Comparison of ENCODE assay signal across 8 mouse cellular contexts in genomic region chr4:140957131-140957702, GRCm38 (mm10). TPM values are rescaled to one million over a fixed set of nuclear protein-coding genes. Genes with fewer than 3 reads are reported as not detected.
DNase-seq lines count a peak whose midpoint lies in the region; ATAC-seq and TF ChIP-seq lines count a peak whose summit lies in the region.

No protein-coding gene starts in this region.

- no peaks in the 10 kb centered on the region for H3K36me3 ChIP-seq in heart, embryonic 13.5 days
- H3K36me3 ChIP-seq in ES-Bruce4 (ENCODE audit: control insufficient read depth, insufficient read depth, low read length, poor library complexity, severe bottlenecking), result no peaks in the 10 kb centered on the region
- no peaks in the 10 kb centered on the region for H3K36me3 ChIP-seq in forebrain, embryonic 13.5 days (ENCODE audit: poor library complexity, severe bottlenecking)
- H3K36me3 ChIP-seq in liver, embryonic 14.5 days (replicated peaks; ENCODE audit: control insufficient read depth, insufficient read depth, low read depth), result no peaks in the 10 kb centered on the region

- H3K9ac ChIP-seq in heart, embryonic 13.5 days, result peak overlapping the region; percentile 80
- H3K9ac ChIP-seq in ES-Bruce4 (ENCODE audit: low read depth, poor library complexity, severe bottlenecking), result no peak overlapping the region
- peak overlapping the region; percentile 64; the same call in 1 of the 2 replicates for H3K9ac ChIP-seq in forebrain, embryonic 13.5 days
- no peak overlapping the region for H3K9ac ChIP-seq in liver, embryonic 14.5 days (replicated peaks)

- H3K27ac ChIP-seq in heart, embryonic 13.5 days (replicated peaks), result peak overlapping the region; percentile 55
- no peak overlapping the region for H3K27ac ChIP-seq in ES-Bruce4 (ENCODE audit: insufficient read depth, low read length)
- H3K27ac ChIP-seq in forebrain, embryonic 13.5 days, result peak overlapping the region; percentile 44
- H3K27ac ChIP-seq in liver, embryonic 14.5 days, result no peak overlapping the region

- H3K4me3 ChIP-seq in heart, embryonic 13.5 days, result peak overlapping the region; percentile 51
- peak overlapping the region; percentile 11; the same call in 1 of the 2 replicates for H3K4me3 ChIP-seq in ES-Bruce4 (ENCODE audit: low read depth, low read length)
- H3K4me3 ChIP-seq in forebrain, embryonic 13.5 days, result peak overlapping the region; percentile 31
- H3K4me3 ChIP-seq in liver, embryonic 14.5 days (ENCODE audit: insufficient read depth in 1 of 2, low read depth in 2 of 2, low read length in 2 of 2), result peak overlapping the region; percentile 36 to 40

- peaks cover 13% of the 10 kb centered on the region; the same call in 1 of the 2 replicates for H3K27me3 ChIP-seq in heart, embryonic 13.5 days (replicated peaks)
- no peaks in the 10 kb centered on the region for H3K27me3 ChIP-seq in ES-Bruce4 (ENCODE audit: control insufficient read depth, insufficient read depth, low read length, poor library complexity, severe bottlenecking)
- peaks cover 9% of the 10 kb centered on the region; the same call in 1 of the 2 replicates for H3K27me3 ChIP-seq in forebrain, embryonic 13.5 days
- H3K27me3 ChIP-seq in liver, embryonic 14.5 days (ENCODE audit: control insufficient read depth, insufficient read depth, low read length), result no peaks in the 10 kb centered on the region; the same call in 1 of the 2 replicates

- peak overlapping the region; percentile 69 for H3K4me2 ChIP-seq in heart, embryonic 13.5 days
- H3K4me2 ChIP-seq in forebrain, embryonic 13.5 days, result peak overlapping the region; percentile 58
- peak overlapping the region; percentile 62 for H3K4me2 ChIP-seq in liver, embryonic 14.5 days (ENCODE audit: low read depth)

- no peak for TF ChIP-seq POLR2A in ES-Bruce4 (IDR thresholded peaks at IDR 0.05; ENCODE audit: insufficient read depth, low read length)

- 13% methylated on average over 17 of the region's 17 CpGs for WGBS in heart, embryonic 13.5 days
- 6% methylated on average over 17 of the region's 17 CpGs for WGBS in forebrain, embryonic 13.5 days
- WGBS in liver, embryonic 14.5 days (ENCODE audit: insufficient replicate concordance), result 18% methylated on average over 17 of the region's 17 CpGs

- DNase-seq in heart, postnatal 25 days (ENCODE audit: low spot score), result no peak
- DNase-seq in liver, embryonic 14.5 days (ENCODE audit: low read depth in 3 of 3, low spot score in 3 of 3), result no peak
- DNase-seq in gastrocnemius, adult 8-10 months (ENCODE audit: low spot score in 2 of 2), result no peak
- no peak for DNase-seq in kidney, adult 9 months

- H3K9me3 ChIP-seq in heart, embryonic 13.5 days, result no peaks in the 10 kb centered on the region
- H3K9me3 ChIP-seq in ES-Bruce4 (replicated peaks; ENCODE audit: control insufficient read depth, insufficient read depth, low read length, poor library complexity, severe bottlenecking), result no peaks in the 10 kb centered on the region
- H3K9me3 ChIP-seq in forebrain, embryonic 13.5 days (replicated peaks), result no peaks in the 10 kb centered on the region
- H3K9me3 ChIP-seq in liver, embryonic 14.5 days (ENCODE audit: control insufficient read depth, low read length), result no peaks in the 10 kb centered on the region

- intact Hi-C loops in heart, postnatal 25 days (cut with DNase I), result loop anchor here (1.0 to 10.0 kb wide), 4 partner anchors 55 to 232 kb away; partner anchors contain the start of gene Padi3

- no peak for TF ChIP-seq EP300 in ES-Bruce4 (IDR thresholded peaks at IDR 0.05; ENCODE audit: insufficient read depth, low read depth, low read length)
- no peak for TF ChIP-seq EP300 in liver, embryonic 14.5 days (IDR thresholded peaks at IDR 0.05; ENCODE audit: low read depth)

- no peak for TF ChIP-seq CTCF in ES-Bruce4 (IDR thresholded peaks at IDR 0.05; ENCODE audit: low read depth, low read length)
- no peak for TF ChIP-seq CTCF in liver, embryonic 14.5 days (IDR thresholded peaks at IDR 0.05; ENCODE audit: low read depth)

- H3K4me1 ChIP-seq in heart, embryonic 13.5 days, result peaks cover 30% of the 10 kb centered on the region
- H3K4me1 ChIP-seq in ES-Bruce4 (ENCODE audit: control insufficient read depth, insufficient read depth, low read length), result no peaks in the 10 kb centered on the region
- H3K4me1 ChIP-seq in forebrain, embryonic 13.5 days, result peaks cover 24% of the 10 kb centered on the region
- H3K4me1 ChIP-seq in liver, embryonic 14.5 days (replicated peaks; ENCODE audit: control insufficient read depth in 2 of 2, insufficient read depth in 2 of 2, low read length in 1 of 2), result peaks cover 7 to 10% of the 10 kb centered on the region in 2 experiments

- ATAC-seq in heart, embryonic 13.5 days (ENCODE audit: extremely low read depth, insufficient number of reproducible peaks, low FRiP score, low TSS enrichment), result no peak
- no peak for ATAC-seq in forebrain, embryonic 13.5 days
- ATAC-seq in liver, embryonic 14.5 days (ENCODE audit: insufficient read depth), result no peak
- ATAC-seq in megakaryocyte-erythroid progenitor cell, adult 5-6 weeks (replicated peaks; ENCODE audit: low FRiP score, low TSS enrichment, poor library complexity, severe bottlenecking), result no peak

RNA-seq across cellular contexts. Expression of gene Sdhb, which starts 3.8 kb away (rescaled TPM):
- 807 and 886 TPM in 2 replicates for polyA plus RNA-seq in heart, embryonic 13.5 days (2015; fragmentation: Nextera tagmentation; extraction: Ambion mirVana)
- 1,000 to 10,000 TPM; 1,213 to 1,269 TPM for total RNA-seq in heart, postnatal 25 days (2021)
- polyA plus RNA-seq in ES-Bruce4 (2011; ENCODE audit: insufficient read depth, insufficient read length, low read depth, missing spikeins), result 99.6 and 103 TPM in 2 replicates
- polyA plus RNA-seq in forebrain, embryonic 13.5 days (2015; fragmentation: Nextera tagmentation; extraction: Ambion mirVana), result 478 and 480 TPM in 2 replicates
- polyA plus RNA-seq in liver, embryonic 14.5 days (2012; rRNA removed), result 68.1 and 86.1 TPM in 2 replicates
- polyA plus RNA-seq in liver, embryonic 14.5 days (2014; fragmentation: Nextera tagmentation; extraction: Ambion mirVana), result 201 and 211 TPM in 2 replicates
- total RNA-seq in megakaryocyte-erythroid progenitor cell, adult 5-6 weeks (2014; fragmentation: Nextera tagmentation), result 154 and 177 TPM in 2 replicates
- total RNA-seq in megakaryocyte-erythroid progenitor cell, adult 5-6 weeks (2017), result 99.5 and 128 TPM in 2 replicates
- 100 to 1,000 TPM; 520 to 588 (median 538) TPM for total RNA-seq in gastrocnemius, adult 8-10 months (2022)

RNA-seq across cellular contexts. Expression of gene Atp13a2, which starts 29.5 kb away (rescaled TPM):
- polyA plus RNA-seq in heart, embryonic 13.5 days (2015; fragmentation: Nextera tagmentation; extraction: Ambion mirVana), result 28.7 and 29.4 TPM in 2 replicates
- total RNA-seq in heart, postnatal 25 days (2021), result 10 to 100 TPM; 16.5 to 19.4 TPM
- 16.8 and 17.0 TPM in 2 replicates for polyA plus RNA-seq in ES-Bruce4 (2011; ENCODE audit: insufficient read depth, insufficient read length, low read depth, missing spikeins)
- 76.9 and 85.9 TPM in 2 replicates for polyA plus RNA-seq in forebrain, embryonic 13.5 days (2015; fragmentation: Nextera tagmentation; extraction: Ambion mirVana)
- 17.9 and 21.6 TPM in 2 replicates for polyA plus RNA-seq in liver, embryonic 14.5 days (2012; rRNA removed)
- polyA plus RNA-seq in liver, embryonic 14.5 days (2014; fragmentation: Nextera tagmentation; extraction: Ambion mirVana), result 11.4 and 14.1 TPM in 2 replicates
- 24.6 and 25.2 TPM in 2 replicates for total RNA-seq in megakaryocyte-erythroid progenitor cell, adult 5-6 weeks (2014; fragmentation: Nextera tagmentation)
- total RNA-seq in megakaryocyte-erythroid progenitor cell, adult 5-6 weeks (2017), result 20.4 and 28.7 TPM in 2 replicates
- 10 to 100 TPM; 17.2 to 22.5 (median 18.4) TPM for total RNA-seq in gastrocnemius, adult 8-10 months (2022)

RNA-seq across cellular contexts. Expression of gene Padi2, which starts 51.1 kb away (rescaled TPM):
- polyA plus RNA-seq in heart, embryonic 13.5 days (2015; fragmentation: Nextera tagmentation; extraction: Ambion mirVana), result 2.1 and 2.9 TPM in 2 replicates
- under 1 TPM; 0.42 to 0.81 TPM for total RNA-seq in heart, postnatal 25 days (2021)
- 6.3 TPM in 2 replicates for polyA plus RNA-seq in ES-Bruce4 (2011; ENCODE audit: insufficient read depth, insufficient read length, low read depth, missing spikeins)
- 0.06 and 0.12 TPM in 2 replicates for polyA plus RNA-seq in forebrain, embryonic 13.5 days (2015; fragmentation: Nextera tagmentation; extraction: Ambion mirVana)
- polyA plus RNA-seq in liver, embryonic 14.5 days (2012; rRNA removed), result 0.87 and 1.0 TPM in 2 replicates
- polyA plus RNA-seq in liver, embryonic 14.5 days (2014; fragmentation: Nextera tagmentation; extraction: Ambion mirVana), result 1.7 and 1.8 TPM in 2 replicates
- 1.3 and 1.6 TPM in 2 replicates for total RNA-seq in megakaryocyte-erythroid progenitor cell, adult 5-6 weeks (2014; fragmentation: Nextera tagmentation)
- 2.9 and 3.8 TPM in 2 replicates for total RNA-seq in megakaryocyte-erythroid progenitor cell, adult 5-6 weeks (2017)
- 100 to 1,000 TPM in 2 of 4 experiments, 10 to 100 TPM in 2; 91.7 to 147 (median 109) TPM for total RNA-seq in gastrocnemius, adult 8-10 months (2022)

RNA-seq across cellular contexts. Expression of gene Mfap2, which starts 53.0 kb away (rescaled TPM):
- polyA plus RNA-seq in heart, embryonic 13.5 days (2015; fragmentation: Nextera tagmentation; extraction: Ambion mirVana), result 273 and 299 TPM in 2 replicates
- total RNA-seq in heart, postnatal 25 days (2021), result 1 to 10 TPM; 6.7 to 6.9 TPM
- 4.5 and 5.2 TPM in 2 replicates for polyA plus RNA-seq in ES-Bruce4 (2011; ENCODE audit: insufficient read depth, insufficient read length, low read depth, missing spikeins)
- 253 and 270 TPM in 2 replicates for polyA plus RNA-seq in forebrain, embryonic 13.5 days (2015; fragmentation: Nextera tagmentation; extraction: Ambion mirVana)
- 7.1 and 10.5 TPM in 2 replicates for polyA plus RNA-seq in liver, embryonic 14.5 days (2012; rRNA removed)
- 11.0 and 11.6 TPM in 2 replicates for polyA plus RNA-seq in liver, embryonic 14.5 days (2014; fragmentation: Nextera tagmentation; extraction: Ambion mirVana)
- total RNA-seq in megakaryocyte-erythroid progenitor cell, adult 5-6 weeks (2014; fragmentation: Nextera tagmentation), result not detected in 2 replicates
- not detected in 2 replicates for total RNA-seq in megakaryocyte-erythroid progenitor cell, adult 5-6 weeks (2017)
- total RNA-seq in gastrocnemius, adult 8-10 months (2022), result 1 to 10 TPM in 2 of 4 experiments, under 1 TPM in 2; 0.48 to 2.2 (median 1.3) TPM

Comparison
In these comparisons a context has a peak if more than half of its experiments do, and no peak if none do; other contexts are left out.
1. H3K27ac ChIP-seq: peak in heart, embryonic 13.5 days (single experiment) and forebrain, embryonic 13.5 days (single experiment); none in ES-Bruce4 (single experiment) and liver, embryonic 14.5 days (single experiment).
2. H3K9ac ChIP-seq: peak in heart, embryonic 13.5 days (single experiment) and forebrain, embryonic 13.5 days (single experiment); none in ES-Bruce4 (single experiment) and liver, embryonic 14.5 days (single experiment).
3. Peak in every context shown above with its lines, with median percentiles within 50 percentile points of each other: H3K4me2 ChIP-seq and H3K4me3 ChIP-seq.